Mouse (Mus musculus) E14TG2a.4 (cell line): ENCODE measurements around the gene Zmym2.

Experiments
- H3K27me3 ChIP-seq: 2 replicates; pipeline ENCODE4 v1.6.1; 2014; ENCODE audit warnings: low read length, control low read depth; ENCODE audit not compliant: insufficient read depth
- H3K36me3 ChIP-seq: 2 replicates; pipeline ENCODE4 v1.6.1; 2014; ENCODE audit warnings: low read length, control low read depth; ENCODE audit not compliant: insufficient read depth
- H3K4me1 ChIP-seq: replicated peaks from 2 replicates; pipeline ENCODE4 v1.6.1; 2014; ENCODE audit warnings: low read depth, low read length, control low read depth
- H3K4me3 ChIP-seq: replicated peaks from 2 replicates; pipeline ENCODE4 v1.5.1; 2014; ENCODE audit warnings: mild to moderate bottlenecking, low read length
- H3K9me3 ChIP-seq: 2 replicates; pipeline ENCODE4 v1.6.1; 2014; ENCODE audit warnings: low read length, control low read depth
- CTCF ChIP-seq: conservative IDR thresholded peaks from 2 replicates; pipeline ENCODE4 v1.5.1; 2014; ENCODE audit warnings: low read length
- NANOG ChIP-seq: IDR thresholded peaks from 2 replicates; pipeline ENCODE4 v1.6.1; 2014; ENCODE audit warnings: borderline replicate concordance, low read length, mixed read lengths
- POU5F1 ChIP-seq: IDR thresholded peaks from 2 replicates; pipeline ENCODE4 v1.6.1; 2014; ENCODE audit warnings: low read length, borderline replicate concordance

The Zmym2 gene

DNA sequence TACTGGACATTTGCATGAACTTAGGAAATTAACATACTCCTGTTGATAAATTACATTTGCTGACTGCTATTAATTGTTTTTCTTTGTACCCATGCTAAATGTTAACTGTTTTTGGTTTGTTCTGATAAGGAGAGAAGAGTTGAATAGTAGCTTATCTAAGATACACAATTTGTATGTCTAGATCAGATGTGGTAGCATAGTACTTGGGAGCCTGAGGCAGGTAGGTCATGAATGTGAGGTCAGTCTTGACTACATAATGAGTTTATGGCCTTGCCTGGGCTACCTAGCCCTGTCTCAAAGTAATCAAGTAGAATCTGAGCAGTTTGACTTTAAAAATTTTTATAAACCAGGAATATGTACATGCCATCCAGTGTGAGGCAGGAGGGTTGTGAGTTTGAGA is 67.9 kb downstream of the Zmym2 start:
- Histone ChIP-seq H3K27me3 (no peaks in the 10 kb centered on the region), H3K4me3 (no peak overlapping the region), H3K36me3 (peaks cover 83% of the 10 kb centered on the region), H3K4me1 (no peaks in the 10 kb centered on the region), H3K9me3 (no peaks in the 10 kb centered on the region)
- TF ChIP-seq POU5F1, result no peak
- TF ChIP-seq NANOG, result no peak
- no peak for TF ChIP-seq CTCF

- Histone ChIP-seq H3K4me3 (no peak overlapping the region), H3K27me3 (no peaks in the 10 kb centered on the region), H3K9me3 (no peaks in the 10 kb centered on the region), H3K36me3 (peaks cover 34% of the 10 kb centered on the region), H3K4me1 (0 out of 2 replicates have a peak, but pooled peaks cover under 1% of the 10 kb centered on the region)
- peak; percentile 71 for TF ChIP-seq CTCF
- no peak for TF ChIP-seq NANOG
Measured at GRCm38 (mm10) chr14:56963969-56964734, 77.7 kb downstream of the Zmym2 start.

GRCm38 (mm10) chr14:56969653-56970052 is 83.2 kb downstream of the Zmym2 start:
- H3K4me1 ChIP-seq, result peaks cover 9% of the 10 kb centered on the region; the same call in 1 of the 2 replicates
- H3K27me3 ChIP-seq, result no peaks in the 10 kb centered on the region
- H3K36me3 ChIP-seq, result no peaks in the 10 kb centered on the region
- no peak overlapping the region for H3K4me3 ChIP-seq
- no peaks in the 10 kb centered on the region for H3K9me3 ChIP-seq
- TF ChIP-seq CTCF, result no peak

- Histone ChIP-seq H3K36me3 (no peaks in the 10 kb centered on the region), H3K4me3 (no peak overlapping the region), H3K9me3 (no peaks in the 10 kb centered on the region), H3K4me1 (peaks cover 9% of the 10 kb centered on the region; the same call in 1 of the 2 replicates), H3K27me3 (no peaks in the 10 kb centered on the region)
- TF ChIP-seq CTCF (no peak), NANOG (no peak), POU5F1 (no peak)
Measured at GRCm38 (mm10) chr14:56970160-56970559, 83.7 kb downstream of the Zmym2 start.

DNA sequence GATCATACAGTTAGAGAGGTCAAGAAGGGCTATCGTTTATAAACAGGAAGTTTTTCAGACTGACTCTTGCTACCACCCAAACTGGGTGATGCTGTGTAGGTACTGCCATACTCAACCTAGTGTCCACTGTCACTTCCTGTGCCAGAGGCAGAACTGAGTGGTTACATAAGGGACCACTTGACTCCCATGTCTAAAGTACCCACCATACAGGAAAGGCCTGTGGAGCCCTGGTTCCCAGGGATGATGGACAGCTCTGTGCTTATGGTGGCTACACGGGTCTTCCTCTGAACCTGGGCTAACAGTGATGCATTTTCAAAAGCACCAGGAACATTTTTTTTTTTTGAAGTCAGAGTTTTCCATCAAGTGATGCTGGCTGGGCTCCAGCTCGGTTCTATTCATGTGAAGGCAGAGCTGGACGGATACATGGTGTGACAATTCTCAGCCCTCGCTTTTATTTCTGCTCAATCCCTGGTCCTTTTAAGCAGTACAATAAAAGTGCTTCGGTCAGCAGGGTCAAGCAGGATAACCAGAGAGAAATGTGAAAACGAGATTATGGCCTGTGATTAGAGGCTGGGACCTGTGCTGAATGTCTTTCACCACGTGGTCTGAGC is 91.7 kb downstream of the Zmym2 start:
- TF ChIP-seq POU5F1 (no peak), CTCF (no peak), NANOG (no peak)
- no peak overlapping the region for H3K4me3 ChIP-seq

DNA sequence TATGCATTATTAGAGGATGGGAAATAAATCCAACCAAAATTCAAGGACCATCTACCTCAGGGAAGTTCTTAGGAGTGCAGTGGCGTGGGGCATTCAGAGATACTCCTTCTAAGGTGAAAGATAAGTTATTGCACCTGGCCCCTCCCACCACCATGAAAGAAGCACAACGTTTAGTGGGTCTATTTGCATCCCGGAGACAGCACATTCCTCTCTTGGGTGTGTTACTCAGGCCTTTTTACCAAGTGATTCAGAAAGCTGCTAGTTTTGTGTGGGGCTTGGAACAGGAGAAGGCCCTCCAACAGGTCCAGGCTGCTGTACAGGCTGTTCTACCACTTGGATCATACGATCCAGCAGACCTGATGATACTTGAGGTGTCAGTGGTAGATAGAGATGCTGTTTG is 102.2 kb downstream of the Zmym2 start:
- Histone ChIP-seq H3K4me1 (peaks cover 9% of the 10 kb centered on the region), H3K36me3 (no peaks in the 10 kb centered on the region), H3K4me3 (no peak overlapping the region), H3K9me3 (peaks cover 17% of the 10 kb centered on the region), H3K27me3 (no peaks in the 10 kb centered on the region)
- TF ChIP-seq CTCF (no peak), POU5F1 (no peak), NANOG (no peak)

More for the DNA sequence above, 91.7 kb downstream of the Zmym2 start:
- H3K4me1 ChIP-seq, result no peaks in the 10 kb centered on the region
- no peaks in the 10 kb centered on the region for H3K9me3 ChIP-seq
- H3K27me3 ChIP-seq, result no peaks in the 10 kb centered on the region
- H3K36me3 ChIP-seq, result no peaks in the 10 kb centered on the region
